Mouse (Mus musculus): ENCODE measurements around the gene Entpd1. TPM values are rescaled to one million over a fixed set of nuclear protein-coding genes. Genes with fewer than 3 reads are reported as not detected.

The Entpd1 gene
- polyA plus RNA-seq, 1 experiment from 2014 or later: 9.2 TPM

GRCm38 (mm10) chr19:40661108-40661507, 48.9 kb downstream of the Entpd1 start:
- ATAC-seq (ENCODE audit: low FRiP score, low TSS enrichment) (no peak), DNase-seq (no peak)
- H3K9ac ChIP-seq (replicated peaks; ENCODE audit: low read length): no peak overlapping the region
- WGBS: 78% methylated on average over 2 of the region's 2 CpGs
- no peaks in the 10 kb centered on the region for H3K27me3 ChIP-seq (ENCODE audit: control insufficient read depth, insufficient read depth, low read length)
- no peaks in the 10 kb centered on the region for H3K36me3 ChIP-seq (ENCODE audit: control insufficient read depth, insufficient read depth, low read length)
- peak overlapping the region; percentile 54 for H3K4me2 ChIP-seq (ENCODE audit: low read length)
- H3K4me3 ChIP-seq (replicated peaks; ENCODE audit: low read depth, low read length): peak overlapping the region; percentile 36
- H3K4me1 ChIP-seq (ENCODE audit: control insufficient read depth, insufficient read depth, low read length): peaks cover 5% of the 10 kb centered on the region; the same call in 1 of the 2 replicates
- H3K9me3 ChIP-seq (ENCODE audit: control insufficient read depth, low read length): no peaks in the 10 kb centered on the region
- no peak overlapping the region for H3K27ac ChIP-seq (replicated peaks; ENCODE audit: low read depth, low read length)

GRCm38 (mm10) chr19:40661874-40662273, 49.7 kb downstream of the Entpd1 start:
- no peak for DNase-seq
- Histone ChIP-seq H3K36me3 (ENCODE audit: control insufficient read depth, insufficient read depth, low read length) (no peaks in the 10 kb centered on the region), H3K4me2 (ENCODE audit: low read length) (peak overlapping the region; percentile 54; the same call in 1 of the 2 replicates), H3K4me3 (replicated peaks; ENCODE audit: low read depth, low read length) (no peak overlapping the region), H3K27ac (replicated peaks; ENCODE audit: low read depth, low read length) (no peak overlapping the region), H3K27me3 (ENCODE audit: control insufficient read depth, insufficient read depth, low read length) (no peaks in the 10 kb centered on the region), H3K4me1 (ENCODE audit: control insufficient read depth, insufficient read depth, low read length) (peaks cover 5% of the 10 kb centered on the region; the same call in 1 of the 2 replicates), H3K9ac (replicated peaks; ENCODE audit: low read length) (no peak overlapping the region), H3K9me3 (ENCODE audit: control insufficient read depth, low read length) (no peaks in the 10 kb centered on the region)
- no peak for ATAC-seq (ENCODE audit: low FRiP score, low TSS enrichment)
- WGBS: 92% methylated on average over 6 of the region's 6 CpGs

DNA sequence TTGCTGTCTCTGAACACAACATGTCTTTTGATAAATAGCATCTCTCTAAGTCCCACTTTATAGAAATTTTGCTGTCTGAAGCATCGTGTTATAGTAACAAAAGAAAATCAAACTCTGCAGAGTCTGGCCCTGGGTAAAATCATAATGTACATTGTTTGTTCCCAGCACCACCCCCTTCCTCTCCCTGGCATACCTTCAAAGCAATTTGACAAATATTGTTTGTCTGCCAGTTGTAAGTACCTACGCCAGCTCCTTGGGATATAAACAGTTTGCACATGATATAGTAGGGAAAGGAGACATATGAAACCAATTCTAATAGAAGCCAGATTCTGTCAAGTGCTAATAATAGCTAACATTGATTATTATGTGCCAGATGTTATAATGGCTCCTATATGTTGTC, 50.6 kb downstream of the Entpd1 start:
- DNase-seq: no peak
- no peaks in the 10 kb centered on the region for H3K36me3 ChIP-seq (ENCODE audit: control insufficient read depth, insufficient read depth, low read length)
- no peaks in the 10 kb centered on the region for H3K27me3 ChIP-seq (ENCODE audit: control insufficient read depth, insufficient read depth, low read length)
- no peaks in the 10 kb centered on the region for H3K9me3 ChIP-seq (ENCODE audit: control insufficient read depth, low read length)
- H3K4me1 ChIP-seq (ENCODE audit: control insufficient read depth, insufficient read depth, low read length): peaks cover 5% of the 10 kb centered on the region; the same call in 1 of the 2 replicates
- H3K9ac ChIP-seq (replicated peaks; ENCODE audit: low read length): no peak overlapping the region
- no peak overlapping the region for H3K4me2 ChIP-seq (ENCODE audit: low read length)
- no peak overlapping the region for H3K27ac ChIP-seq (replicated peaks; ENCODE audit: low read depth, low read length)
- H3K4me3 ChIP-seq (replicated peaks; ENCODE audit: low read depth, low read length): no peak overlapping the region
- ATAC-seq (ENCODE audit: low FRiP score, low TSS enrichment): no peak
- WGBS: 86% methylated on average over 2 of the region's 2 CpGs

DNA sequence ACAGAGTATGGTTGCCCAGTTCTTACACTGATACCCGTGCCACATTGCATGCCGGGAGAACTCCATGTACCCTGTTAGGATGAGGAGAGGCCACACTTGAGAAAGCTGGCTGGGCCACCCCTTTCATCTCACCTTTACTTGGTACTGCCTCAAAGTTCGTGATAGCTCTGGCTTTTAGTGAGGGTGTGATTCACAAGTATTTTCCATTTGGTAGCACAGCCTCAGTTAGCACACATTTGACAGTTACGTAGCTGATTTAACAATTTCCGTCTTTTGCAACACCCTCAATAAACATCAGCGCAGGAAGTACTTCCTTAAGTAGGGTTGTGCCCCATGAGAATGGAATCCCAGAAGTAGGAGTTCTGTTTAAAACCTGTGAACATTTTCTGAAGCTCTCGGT, 53.6 kb downstream of the Entpd1 start:
- Histone ChIP-seq H3K9me3 (ENCODE audit: control insufficient read depth, low read length) (no peaks in the 10 kb centered on the region), H3K4me2 (ENCODE audit: low read length) (no peak overlapping the region), H3K4me1 (ENCODE audit: control insufficient read depth, insufficient read depth, low read length) (no peaks in the 10 kb centered on the region; the same call in 1 of the 2 replicates), H3K27ac (replicated peaks; ENCODE audit: low read depth, low read length) (no peak overlapping the region), H3K4me3 (replicated peaks; ENCODE audit: low read depth, low read length) (no peak overlapping the region), H3K9ac (replicated peaks; ENCODE audit: low read length) (no peak overlapping the region), H3K36me3 (ENCODE audit: control insufficient read depth, insufficient read depth, low read length) (no peaks in the 10 kb centered on the region), H3K27me3 (ENCODE audit: control insufficient read depth, insufficient read depth, low read length) (no peaks in the 10 kb centered on the region)
- no peak for ATAC-seq (ENCODE audit: low FRiP score, low TSS enrichment)
- WGBS: 95% methylated on average over 7 of the region's 7 CpGs
- no peak for DNase-seq

DNA sequence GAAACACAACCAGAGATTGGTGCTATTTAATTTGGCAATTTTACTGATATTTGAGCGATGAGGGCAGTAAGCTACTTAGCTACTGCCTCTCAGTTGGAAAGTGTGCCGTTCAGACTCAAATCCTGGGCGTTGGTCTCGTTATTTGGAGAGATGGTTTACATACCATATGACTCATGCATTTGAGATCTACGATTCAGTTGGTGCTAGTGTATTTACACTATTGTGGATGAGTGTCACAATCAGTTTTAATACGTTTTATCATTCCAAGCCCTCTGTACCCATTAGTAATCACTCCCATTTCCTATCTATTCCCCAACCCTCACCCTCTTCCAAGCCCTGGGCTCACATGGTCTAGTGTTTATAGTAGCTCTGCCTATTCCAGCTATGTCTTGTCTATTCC, 54.9 kb downstream of the Entpd1 start:
- 87% methylated on average over 6 of the region's 6 CpGs for WGBS
- Histone ChIP-seq H3K4me3 (replicated peaks; ENCODE audit: low read depth, low read length) (no peak overlapping the region), H3K4me2 (ENCODE audit: low read length) (no peak overlapping the region), H3K4me1 (ENCODE audit: control insufficient read depth, insufficient read depth, low read length) (no peaks in the 10 kb centered on the region; the same call in 1 of the 2 replicates), H3K9ac (replicated peaks; ENCODE audit: low read length) (no peak overlapping the region), H3K27ac (replicated peaks; ENCODE audit: low read depth, low read length) (no peak overlapping the region), H3K27me3 (ENCODE audit: control insufficient read depth, insufficient read depth, low read length) (no peaks in the 10 kb centered on the region), H3K9me3 (ENCODE audit: control insufficient read depth, low read length) (no peaks in the 10 kb centered on the region), H3K36me3 (ENCODE audit: control insufficient read depth, insufficient read depth, low read length) (no peaks in the 10 kb centered on the region)
- ATAC-seq (ENCODE audit: low FRiP score, low TSS enrichment) (no peak), DNase-seq (no peak)

DNA sequence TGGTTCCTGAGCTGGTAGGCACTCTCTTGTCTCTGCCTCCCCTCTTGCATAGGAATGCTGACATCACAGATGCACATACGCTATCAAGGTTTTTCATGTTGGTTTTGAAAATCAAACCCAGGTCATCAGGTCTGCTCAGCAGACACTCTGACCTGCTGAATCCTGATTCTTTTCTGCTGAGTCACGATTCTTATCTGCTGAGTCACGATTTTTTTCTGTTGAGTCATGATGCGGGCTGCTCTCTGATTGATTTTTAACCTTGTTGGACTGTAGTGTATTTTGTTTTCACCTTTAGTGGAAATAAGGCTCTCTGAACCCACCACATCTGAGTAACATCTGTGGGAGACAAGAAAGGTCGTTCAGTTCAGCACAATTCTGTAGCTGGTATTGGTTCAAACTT, 63.2 kb downstream of the Entpd1 start:
- DNase-seq (no peak), ATAC-seq (ENCODE audit: low FRiP score, low TSS enrichment) (no peak)
- Histone ChIP-seq H3K9ac (replicated peaks; ENCODE audit: low read length) (no peak overlapping the region), H3K27me3 (ENCODE audit: control insufficient read depth, insufficient read depth, low read length) (no peaks in the 10 kb centered on the region), H3K36me3 (ENCODE audit: control insufficient read depth, insufficient read depth, low read length) (no peaks in the 10 kb centered on the region), H3K9me3 (ENCODE audit: control insufficient read depth, low read length) (no peaks in the 10 kb centered on the region), H3K4me2 (ENCODE audit: low read length) (no peak overlapping the region), H3K4me1 (ENCODE audit: control insufficient read depth, insufficient read depth, low read length) (no peaks in the 10 kb centered on the region), H3K27ac (replicated peaks; ENCODE audit: low read depth, low read length) (no peak overlapping the region), H3K4me3 (replicated peaks; ENCODE audit: low read depth, low read length) (no peak overlapping the region)
- 88% methylated on average over 5 of the region's 5 CpGs for WGBS

GRCm38 (mm10) chr19:40678087-40678486, 65.9 kb downstream of the Entpd1 start:
- no peaks in the 10 kb centered on the region for H3K36me3 ChIP-seq (ENCODE audit: control insufficient read depth, insufficient read depth, low read length)
- H3K4me1 ChIP-seq (ENCODE audit: control insufficient read depth, insufficient read depth, low read length): no peaks in the 10 kb centered on the region
- ATAC-seq (ENCODE audit: low FRiP score, low TSS enrichment): no peak
- no peak overlapping the region for H3K4me3 ChIP-seq (replicated peaks; ENCODE audit: low read depth, low read length)
- no peak overlapping the region for H3K9ac ChIP-seq (replicated peaks; ENCODE audit: low read length)
- no peaks in the 10 kb centered on the region for H3K27me3 ChIP-seq (ENCODE audit: control insufficient read depth, insufficient read depth, low read length)
- no peaks in the 10 kb centered on the region for H3K9me3 ChIP-seq (ENCODE audit: control insufficient read depth, low read length)
- no peak overlapping the region for H3K27ac ChIP-seq (replicated peaks; ENCODE audit: low read depth, low read length)
- H3K4me2 ChIP-seq (ENCODE audit: low read length): no peak overlapping the region
- DNase-seq: no peak
- WGBS: 86% methylated on average over 6 of the region's 6 CpGs

- Histone ChIP-seq H3K4me2 (ENCODE audit: low read length) (no peak overlapping the region), H3K4me3 (replicated peaks; ENCODE audit: low read depth, low read length) (no peak overlapping the region), H3K27ac (replicated peaks; ENCODE audit: low read depth, low read length) (no peak overlapping the region), H3K9ac (replicated peaks; ENCODE audit: low read length) (no peak overlapping the region), H3K27me3 (ENCODE audit: control insufficient read depth, insufficient read depth, low read length) (no peaks in the 10 kb centered on the region), H3K36me3 (ENCODE audit: control insufficient read depth, insufficient read depth, low read length) (no peaks in the 10 kb centered on the region), H3K4me1 (ENCODE audit: control insufficient read depth, insufficient read depth, low read length) (no peaks in the 10 kb centered on the region), H3K9me3 (ENCODE audit: control insufficient read depth, low read length) (no peaks in the 10 kb centered on the region)
- ATAC-seq (ENCODE audit: low FRiP score, low TSS enrichment): no peak
- 56% methylated on average over 17 of the region's 17 CpGs for WGBS
- no peak for DNase-seq
These were observed 66.6 kb downstream of the Entpd1 start for GRCm38 (mm10) chr19:40678532-40679307.

DNA sequence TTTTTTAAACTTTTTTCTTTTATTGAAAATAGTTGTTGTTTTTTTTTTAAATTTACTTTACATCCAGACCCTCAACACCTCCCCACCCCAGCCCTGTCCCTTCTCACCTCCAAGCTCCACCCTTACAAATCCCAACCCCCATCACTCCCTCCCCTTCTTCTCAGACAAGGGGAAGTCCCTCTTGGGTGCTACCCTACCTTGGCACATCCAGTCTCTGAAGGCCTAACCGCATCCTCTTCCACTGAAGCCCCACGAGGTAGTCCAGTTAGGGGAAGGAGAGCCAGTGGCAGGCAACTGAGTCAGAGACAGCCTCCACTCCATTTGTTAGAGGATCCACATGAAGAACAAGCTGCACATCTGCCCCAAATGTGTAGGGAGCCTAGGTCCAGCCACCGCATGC, 67.5 kb downstream of the Entpd1 start:
- Histone ChIP-seq H3K4me1 (ENCODE audit: control insufficient read depth, insufficient read depth, low read length) (no peaks in the 10 kb centered on the region), H3K27ac (replicated peaks; ENCODE audit: low read depth, low read length) (no peak overlapping the region), H3K9ac (replicated peaks; ENCODE audit: low read length) (no peak overlapping the region), H3K36me3 (ENCODE audit: control insufficient read depth, insufficient read depth, low read length) (no peaks in the 10 kb centered on the region), H3K9me3 (ENCODE audit: control insufficient read depth, low read length) (no peaks in the 10 kb centered on the region), H3K4me2 (ENCODE audit: low read length) (no peak overlapping the region), H3K4me3 (replicated peaks; ENCODE audit: low read depth, low read length) (no peak overlapping the region), H3K27me3 (ENCODE audit: control insufficient read depth, insufficient read depth, low read length) (no peaks in the 10 kb centered on the region)
- 97% methylated on average over 3 of the region's 3 CpGs for WGBS
- DNase-seq (no peak), ATAC-seq (ENCODE audit: low FRiP score, low TSS enrichment) (no peak)

Data from midbrain, embryonic 14.5 days (tissue).